Mouse (Mus musculus) left cerebral cortex, postnatal 36 days (tissue): ENCODE measurements at regions not wholly inside any gene's neighbourhood (a gene's known extent, or its start where the extent isn't known, plus 50 kb on each side); places are given as distances from the start of the nearest gene placed in this dataset.

Experiments used
- DNase-seq, 2 experiments: peaks; one replicate each; pipeline ENCODE4 v3.0.0; 2021 to 2022; ENCODE audit warnings: low spot score in 2 of 2, mixed read lengths in 1 of 2
- intact Hi-C: fragments of 180-260 bp; cut with DNase I; formaldehyde crosslinking; loops from one replicate; pipeline ENCODE4 v1.15.1; 2025

- DNase-seq = peak in 1 of 2 experiments; percentile 27
- intact Hi-C loops = no loop called here
These were observed 64.4 kb downstream of the Gm43517 start for GRCm38 (mm10) chr12:49449396-49449795.

DNA sequence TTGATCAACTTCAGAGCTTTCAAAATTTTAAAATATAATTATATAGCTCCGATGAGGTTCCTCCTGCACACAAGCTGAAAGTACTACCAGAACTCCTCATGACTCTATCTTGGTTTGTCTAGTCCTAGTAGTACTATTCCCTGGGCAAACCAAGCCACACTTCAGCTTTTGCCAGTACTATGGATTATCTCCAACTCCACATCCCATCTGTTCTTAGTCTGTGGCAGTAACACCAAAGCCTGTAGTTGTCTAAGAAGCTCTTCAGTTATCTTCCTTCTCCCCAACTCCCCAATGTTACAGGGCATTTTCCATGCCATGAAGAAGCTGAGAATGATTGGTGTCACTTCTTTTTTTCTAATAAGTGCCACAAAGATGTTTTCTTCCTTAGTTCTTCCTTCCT, 83.1 kb downstream of the Gm43517 start:
- intact Hi-C loops = loop anchor here (10.0 kb wide), 1 partner anchor 477 kb away; no protein-coding TSS in a partner anchor
- DNase-seq = no peak

- intact Hi-C loops = no loop called here
These were observed 88.4 kb downstream of the Gm43517 start for GRCm38 (mm10) chr12:49473371-49473770.

GRCm38 (mm10) chr12:49480656-49481055, 95.7 kb downstream of the Gm43517 start:
- DNase-seq = peak in 1 of 2 experiments; percentile 22
- intact Hi-C loops = loop anchor here (5.0 kb wide), 1 partner anchor 78 kb away; no protein-coding TSS in a partner anchor

More at GRCm38 (mm10) chr12:49473371-49473770, 88.4 kb downstream of the Gm43517 start:
- DNase-seq = peak; percentile 69 to 78

GRCm38 (mm10) chr12:49481151-49481550, 96.2 kb downstream of the Gm43517 start:
- intact Hi-C loops = loop anchor here (5.0 kb wide), 1 partner anchor 79 kb away; no protein-coding TSS in a partner anchor
- no peak for DNase-seq

DNA sequence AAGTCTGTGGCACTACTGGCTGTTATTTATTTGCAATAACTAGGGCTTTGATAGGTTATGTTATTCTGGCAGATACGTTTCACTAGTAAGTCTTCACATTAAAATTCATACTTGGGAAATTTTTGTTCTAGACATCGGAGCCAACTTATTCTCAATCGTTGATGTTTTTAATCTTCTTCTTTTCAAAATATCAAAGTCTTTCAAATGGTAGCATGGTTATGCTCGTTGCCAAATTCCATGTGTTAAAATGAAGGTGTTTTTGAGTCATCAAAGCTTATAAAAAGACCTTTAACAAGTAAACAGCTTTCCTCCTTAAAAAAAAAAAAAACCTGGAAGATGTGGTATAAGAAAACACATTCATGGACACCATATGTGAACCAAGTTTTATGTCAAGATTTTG, 97.4 kb downstream of the Gm43517 start:
- DNase-seq = no peak
- intact Hi-C loops = loop anchor here (5.0 kb wide), 1 partner anchor 80 kb away; no protein-coding TSS in a partner anchor

DNA sequence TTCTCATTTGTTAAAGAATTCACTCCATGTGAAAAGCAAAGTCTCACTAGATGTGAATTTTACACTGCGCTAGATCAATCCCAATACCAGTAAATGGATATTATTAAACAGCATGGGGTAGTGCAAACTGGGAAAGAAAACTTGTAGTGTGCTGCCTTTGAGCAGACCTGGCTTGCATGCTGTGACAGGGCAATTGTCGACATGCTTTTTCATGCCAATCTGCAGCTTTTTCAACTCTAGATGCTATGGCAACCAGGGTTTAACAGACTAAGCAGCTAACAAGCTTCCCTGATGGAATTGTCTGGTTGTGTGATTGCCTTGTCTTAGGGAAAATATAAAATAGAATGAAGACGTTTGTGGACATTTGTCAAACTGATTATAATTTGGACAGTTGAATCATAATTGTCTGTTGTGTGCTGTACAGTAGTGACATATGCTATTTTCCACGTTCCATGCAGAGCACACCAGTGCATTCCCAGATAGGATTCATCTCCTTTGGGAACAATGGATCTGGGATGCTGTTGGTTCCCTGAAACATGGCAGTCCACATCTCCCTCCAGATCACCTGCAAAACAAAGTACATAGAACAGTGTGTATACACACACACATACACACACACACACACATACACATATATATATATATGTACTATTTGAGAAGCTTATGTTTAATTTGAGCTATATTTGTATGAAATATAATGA, 99.2 kb downstream of the Gm43517 start:
- intact Hi-C loops = loop anchor here (5.0 kb wide), 1 partner anchor 82 kb away; no protein-coding TSS in a partner anchor

GRCm38 (mm10) chr12:49513131-49513530, 128.2 kb downstream of the Gm43517 start:
- intact Hi-C loops = no loop called here
- no peak for DNase-seq

More for the DNA sequence above, 99.2 kb downstream of the Gm43517 start:
- no peak for DNase-seq

GRCm38 (mm10) chr12:49514616-49515015, 129.6 kb downstream of the Gm43517 start:
- DNase-seq = no peak
- intact Hi-C loops = no loop called here
